Mouse (Mus musculus): ENCODE results near the gene Casp8ap2. TPM values are rescaled to one million over a fixed set of nuclear protein-coding genes. Genes with fewer than 3 reads are reported as not detected.

Gene Casp8ap2
- 1 to 10 TPM; 3.5 to 8.2 (median 5.6) TPM for total RNA-seq (2022)

DNA sequence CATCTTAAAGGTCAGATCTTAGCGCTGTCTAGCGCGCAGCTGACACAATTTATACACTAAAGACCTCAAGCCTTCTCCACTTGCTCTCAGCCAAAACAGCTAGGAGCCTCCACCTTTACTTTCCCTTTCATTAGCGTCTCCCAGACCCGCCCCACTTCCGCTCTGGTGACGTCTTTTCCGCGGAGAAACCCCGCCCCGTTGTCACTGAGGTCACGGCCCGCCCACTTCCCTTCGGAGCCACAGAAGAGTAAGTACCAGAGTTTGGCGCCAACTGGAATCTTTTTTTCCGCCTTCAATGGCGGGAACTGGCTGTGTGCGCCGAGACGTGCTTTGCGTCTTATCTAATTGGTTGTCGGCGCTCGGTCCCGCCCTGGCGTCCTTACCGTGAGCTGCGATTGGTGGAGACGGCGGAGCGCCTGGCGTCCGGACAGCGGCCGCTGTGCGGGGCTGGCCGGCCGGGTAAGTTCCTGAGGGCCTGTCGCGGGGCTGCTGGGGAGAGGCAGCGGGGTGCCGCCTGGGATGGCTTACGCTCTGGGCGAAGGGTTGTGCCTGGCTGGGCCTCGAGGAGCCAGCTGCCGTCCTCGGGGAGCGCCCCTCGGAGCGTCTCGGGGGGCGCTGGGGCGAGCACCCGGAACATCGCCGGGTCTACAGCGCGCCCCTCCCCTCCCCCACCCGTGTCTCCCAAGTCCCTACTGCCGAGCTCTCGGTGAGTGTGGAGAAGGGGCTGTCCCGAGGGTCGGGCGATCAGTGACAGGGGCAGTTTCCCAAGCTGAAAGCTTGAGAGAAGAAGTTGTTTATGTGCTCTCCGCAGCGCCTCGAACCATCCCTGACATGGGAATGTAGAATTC lies at the start of gene Casp8ap2:
TSS of gene Casp8ap2 (plus strand) at position 418 of the 848 bp plus-strand sequence.
- DNase-seq (ENCODE audit: low spot score in 2 of 2) = peak; percentile 99

DNA sequence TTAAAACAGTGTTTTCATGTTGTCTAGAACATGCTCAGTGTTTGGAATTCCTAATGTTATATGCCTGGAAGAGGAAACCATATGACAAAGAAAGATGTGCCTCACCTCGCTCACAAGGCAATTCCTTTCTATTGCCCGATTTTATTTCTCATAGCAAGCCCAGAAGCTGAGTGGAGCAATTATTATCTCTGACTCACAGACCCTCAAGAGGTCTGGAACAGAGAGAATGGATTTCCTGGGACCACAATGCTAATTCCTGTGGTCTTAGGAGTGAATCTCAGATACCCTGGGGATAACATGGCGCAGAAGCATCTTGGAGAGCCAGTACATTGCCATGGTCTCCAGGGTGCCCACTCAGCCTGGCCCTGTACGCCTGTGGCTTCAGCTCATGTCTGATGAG lies 46.2 kb upstream of the Casp8ap2 start:
- DNase-seq (ENCODE audit: low spot score in 2 of 2) = no peak

DNA sequence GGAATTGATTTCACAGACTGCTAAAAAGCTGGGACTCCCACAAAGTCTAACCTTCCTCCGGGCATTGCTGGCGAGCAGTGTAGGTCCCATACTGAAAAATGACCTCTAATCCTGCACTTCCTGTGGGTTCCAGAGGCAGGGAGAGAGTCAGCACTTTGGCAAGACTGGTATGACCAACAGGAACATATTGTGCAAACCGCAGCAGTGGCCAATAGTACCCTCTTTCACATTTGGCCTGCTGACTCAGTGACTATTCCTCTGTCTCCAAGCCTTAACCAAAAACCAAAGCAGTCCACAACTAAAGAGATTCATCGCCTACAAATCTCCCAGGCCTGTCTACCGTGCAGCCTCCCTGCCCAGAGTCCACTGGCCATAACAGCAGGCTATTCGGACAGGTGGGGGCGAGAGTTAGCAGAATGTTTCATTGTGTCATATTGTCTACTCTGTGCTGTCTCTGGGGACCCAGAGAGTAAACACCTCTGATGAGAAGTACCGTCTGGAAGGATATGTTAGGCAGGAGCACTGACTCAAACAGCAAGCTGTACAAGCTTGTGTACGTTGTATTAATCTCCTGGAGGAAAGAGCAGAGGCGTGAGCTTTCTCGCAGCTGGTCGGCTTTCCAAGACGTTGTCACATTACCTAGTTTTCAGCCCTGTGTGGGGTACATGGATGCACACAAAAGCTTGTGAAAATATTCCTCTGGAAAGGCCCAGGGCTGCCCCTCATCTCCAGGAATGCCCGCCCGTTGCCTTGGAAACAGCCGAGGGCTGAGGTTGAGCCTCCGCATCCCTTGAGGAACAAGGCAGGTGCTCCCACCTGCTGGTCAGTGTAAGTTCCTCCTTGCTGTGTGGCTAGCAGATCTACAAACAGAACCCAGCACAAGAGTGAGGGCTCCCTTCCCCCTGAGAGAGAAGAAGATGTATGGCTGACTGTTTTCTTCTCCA lies 45.0 kb upstream of the Casp8ap2 start:
- no peak for DNase-seq (ENCODE audit: low spot score in 2 of 2)

DNA sequence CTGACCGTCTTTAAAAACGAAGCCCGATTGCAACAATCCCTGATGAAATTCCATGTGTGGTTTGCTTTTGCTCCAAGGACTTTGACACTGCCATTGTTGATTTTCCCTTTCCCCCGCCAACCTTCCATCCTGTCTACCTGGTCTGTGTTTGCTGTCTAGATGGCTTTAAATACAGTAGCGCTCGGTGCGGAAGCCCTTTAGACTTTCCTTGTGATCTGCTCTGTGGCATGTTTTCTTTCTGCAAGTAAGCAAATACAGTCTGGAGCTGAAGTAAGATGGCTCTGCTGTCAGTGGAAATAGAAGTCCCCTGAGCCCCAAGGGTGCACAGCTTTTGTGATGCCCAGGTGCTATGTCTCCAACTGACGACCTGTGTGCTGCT lies 44.3 kb upstream of the Casp8ap2 start:
- DNase-seq (ENCODE audit: low spot score in 2 of 2) = no peak

DNA sequence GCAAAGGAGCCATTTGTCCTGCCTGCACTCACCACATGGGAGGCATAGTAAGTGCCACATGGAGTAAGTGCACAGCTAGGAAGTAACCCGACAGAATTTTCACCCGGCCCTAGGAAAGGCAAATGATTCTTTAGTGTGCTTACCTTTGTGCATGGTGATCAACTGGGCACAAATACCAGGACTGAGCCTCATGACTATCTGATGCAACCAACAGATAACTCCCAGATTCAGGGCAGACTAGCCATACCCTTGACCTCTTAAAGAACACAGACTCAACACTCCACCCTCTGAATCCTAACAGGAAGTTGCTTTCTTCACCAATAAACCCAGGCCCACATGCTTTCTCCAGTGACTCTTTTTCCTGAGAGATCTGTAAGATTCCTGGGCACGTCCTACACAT lies 43.8 kb upstream of the Casp8ap2 start:
- DNase-seq (ENCODE audit: low spot score in 2 of 2) = no peak

DNA sequence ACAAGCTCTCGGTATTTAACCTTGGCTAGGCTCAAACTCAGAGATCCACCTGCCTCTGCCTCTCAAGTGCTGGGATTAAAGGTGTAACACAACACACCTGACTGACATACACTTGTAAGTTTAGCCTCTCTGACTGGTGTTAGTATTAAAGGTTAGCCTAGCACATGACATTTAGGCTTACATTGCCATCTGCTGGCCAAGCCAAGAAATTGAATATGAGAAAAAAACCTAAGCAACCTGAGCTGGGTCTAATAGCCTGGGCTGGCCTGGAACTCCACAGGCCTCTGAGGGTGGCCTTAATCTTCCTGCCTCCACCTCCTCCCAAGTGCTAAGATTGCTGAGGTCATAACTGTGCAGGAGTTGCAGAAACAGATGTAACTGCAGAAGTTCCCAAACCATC lies 43.1 kb upstream of the Casp8ap2 start:
- no peak for DNase-seq (ENCODE audit: low spot score in 2 of 2)

DNA sequence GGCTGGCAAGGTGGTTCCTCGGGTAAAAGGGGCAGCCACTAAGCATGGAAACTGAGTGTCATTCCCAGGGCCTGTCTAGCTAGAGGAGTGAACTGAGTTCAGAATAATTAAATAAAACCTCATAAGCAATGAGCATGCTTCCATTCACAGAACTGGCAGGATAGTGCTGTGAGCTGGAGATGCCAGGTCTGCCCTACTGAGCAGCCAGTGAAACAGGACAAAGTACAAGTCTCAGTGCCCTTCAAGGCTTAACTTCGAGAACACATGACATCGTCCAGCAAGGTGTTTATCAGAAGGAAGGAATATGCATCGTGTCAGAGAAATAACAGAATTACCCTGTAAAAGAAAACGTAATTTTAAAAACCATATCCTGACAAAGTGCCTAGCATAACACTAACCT lies 41.7 kb upstream of the Casp8ap2 start:
- no peak for DNase-seq (ENCODE audit: low spot score in 2 of 2)

DNA sequence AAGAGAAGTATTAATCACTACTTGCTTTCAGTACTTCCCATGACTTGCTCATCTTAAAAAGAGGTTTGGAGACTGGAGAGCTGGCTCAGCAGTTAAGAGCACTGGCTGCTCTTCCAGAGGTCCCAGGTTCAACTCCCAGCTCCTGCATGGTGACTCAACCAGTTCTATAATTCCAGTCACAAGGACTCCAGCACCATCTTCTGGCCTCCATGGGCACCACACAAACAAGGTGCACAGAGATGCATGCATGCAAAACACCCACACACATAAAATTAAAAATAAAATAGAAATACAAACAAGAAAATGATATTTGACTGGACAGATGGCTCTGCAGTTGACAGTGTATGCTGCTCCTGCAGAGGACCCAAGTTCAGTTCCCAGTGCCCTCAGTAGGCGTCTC lies 40.6 kb upstream of the Casp8ap2 start:
- no peak for DNase-seq (ENCODE audit: low spot score in 2 of 2)

DNA sequence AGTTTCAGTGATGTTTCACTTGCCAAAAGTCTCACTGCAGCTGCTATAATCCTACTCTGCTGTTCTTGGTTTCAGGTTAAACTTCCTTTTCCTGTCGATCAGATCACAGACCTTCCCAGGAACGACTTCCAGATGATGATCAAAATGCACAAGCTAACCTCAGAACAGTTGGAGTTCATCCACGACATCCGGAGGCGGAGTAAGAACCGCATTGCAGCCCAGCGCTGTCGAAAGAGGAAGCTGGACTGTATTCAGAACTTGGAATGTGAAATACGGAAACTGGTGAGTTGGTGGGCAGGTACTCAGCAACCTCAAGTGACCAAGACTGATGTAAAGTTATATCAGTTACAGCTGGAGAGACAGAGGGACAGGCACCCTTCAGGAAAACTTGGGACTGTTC lies 40.1 kb upstream of the Casp8ap2 start:
- DNase-seq (ENCODE audit: low spot score in 2 of 2) = no peak

DNA sequence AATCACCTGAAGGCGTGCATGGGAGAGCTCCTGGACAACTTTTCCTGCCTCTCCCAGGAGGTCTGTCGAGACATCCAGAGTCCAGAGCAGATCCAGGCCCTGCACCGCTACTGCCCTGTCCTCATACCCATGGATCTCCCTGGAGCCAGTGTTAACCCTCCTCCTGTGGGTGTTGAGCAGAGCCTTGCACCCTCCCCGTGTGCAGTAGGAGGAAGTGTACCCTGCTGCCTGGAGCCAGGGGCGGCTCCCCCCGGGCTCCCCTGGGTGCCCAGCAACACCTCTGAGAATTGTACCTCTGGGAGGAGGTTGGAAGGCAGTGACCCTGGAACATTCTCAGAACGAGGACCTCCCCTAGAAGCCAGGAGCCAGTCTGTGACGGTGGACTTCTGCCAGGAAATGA lies 35.4 kb upstream of the Casp8ap2 start:
- DNase-seq (ENCODE audit: low spot score in 2 of 2) = no peak

DNA sequence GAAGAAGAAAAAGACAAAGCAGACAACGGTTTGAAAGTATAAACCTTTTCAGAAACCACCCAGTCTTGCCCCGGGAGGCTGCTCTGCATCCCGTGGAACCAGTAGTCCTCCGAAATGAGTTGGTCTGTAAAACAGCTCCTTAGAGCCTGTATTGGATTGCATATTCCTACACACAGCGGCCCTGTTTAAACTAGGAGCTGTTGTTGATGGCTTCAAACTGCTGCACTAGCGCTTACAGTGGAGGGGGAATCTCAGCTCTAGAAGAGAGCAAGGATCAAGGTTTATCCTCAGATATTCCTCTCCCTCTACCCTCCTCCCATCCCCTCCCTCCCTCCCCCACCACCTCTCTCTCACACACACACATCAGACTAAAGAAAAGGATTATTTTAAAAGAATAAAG lies 31.1 kb upstream of the Casp8ap2 start:
- no peak for DNase-seq (ENCODE audit: low spot score in 2 of 2)

DNA sequence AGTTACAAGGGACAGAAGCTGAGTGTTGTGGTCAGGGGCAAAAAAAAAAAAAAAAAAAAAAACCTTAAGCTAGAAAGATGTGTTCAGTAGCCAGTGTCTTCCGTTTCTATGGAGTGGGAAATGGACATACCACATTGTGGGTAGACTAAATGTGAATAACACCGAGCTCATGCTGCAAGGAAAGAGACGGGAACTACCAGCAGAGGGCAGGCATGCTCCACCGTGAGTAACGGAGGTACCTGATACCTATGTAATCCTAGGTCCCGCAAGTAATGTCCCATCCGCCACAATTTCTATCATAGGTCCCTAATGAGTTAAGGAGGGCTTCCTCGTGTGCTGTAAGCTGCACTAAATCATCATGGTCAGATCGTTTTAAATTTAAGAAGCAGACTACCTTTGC lies 28.7 kb upstream of the Casp8ap2 start:
- DNase-seq (ENCODE audit: low spot score in 2 of 2) = no peak

DNA sequence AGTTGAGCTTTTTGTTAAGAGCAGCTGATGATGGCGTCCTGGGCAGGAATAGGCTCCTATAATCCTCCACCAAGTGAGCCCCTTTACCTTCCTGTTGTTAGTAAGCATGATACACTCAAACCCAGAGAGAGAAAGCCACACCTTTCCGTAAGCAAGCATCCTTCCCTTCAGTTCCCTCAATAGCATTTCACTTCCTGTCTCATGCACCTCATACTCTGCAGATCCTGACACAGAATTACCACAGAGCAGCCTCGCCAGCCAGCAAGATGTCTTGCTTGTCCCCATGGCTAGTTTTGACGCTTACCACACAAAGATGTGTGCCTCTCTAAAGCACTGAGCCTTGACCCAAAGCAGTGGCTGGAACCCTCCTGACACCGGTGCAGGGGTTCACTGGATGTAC lies 27.7 kb upstream of the Casp8ap2 start:
- DNase-seq (ENCODE audit: low spot score in 2 of 2) = no peak

DNA sequence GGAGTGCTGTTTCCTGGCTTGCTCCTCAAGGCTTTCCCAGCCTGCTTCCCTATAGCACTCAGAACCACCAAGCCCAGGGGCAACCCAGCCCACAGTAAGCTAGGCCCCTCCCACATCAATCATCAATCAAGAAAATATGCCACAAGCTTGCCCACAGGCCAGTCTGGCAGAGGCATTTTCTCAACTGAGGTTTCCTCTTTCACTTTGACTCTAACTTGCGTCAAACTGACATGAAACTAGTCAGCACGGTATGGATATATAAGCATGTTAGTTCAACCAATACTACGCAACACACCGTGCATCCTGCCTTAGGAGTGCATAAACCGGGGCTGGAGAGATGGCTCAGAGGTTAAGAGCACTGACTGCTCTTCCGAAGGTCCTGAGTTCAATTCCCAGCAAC lies 27.0 kb upstream of the Casp8ap2 start:
- DNase-seq (ENCODE audit: low spot score in 2 of 2) = no peak

DNA sequence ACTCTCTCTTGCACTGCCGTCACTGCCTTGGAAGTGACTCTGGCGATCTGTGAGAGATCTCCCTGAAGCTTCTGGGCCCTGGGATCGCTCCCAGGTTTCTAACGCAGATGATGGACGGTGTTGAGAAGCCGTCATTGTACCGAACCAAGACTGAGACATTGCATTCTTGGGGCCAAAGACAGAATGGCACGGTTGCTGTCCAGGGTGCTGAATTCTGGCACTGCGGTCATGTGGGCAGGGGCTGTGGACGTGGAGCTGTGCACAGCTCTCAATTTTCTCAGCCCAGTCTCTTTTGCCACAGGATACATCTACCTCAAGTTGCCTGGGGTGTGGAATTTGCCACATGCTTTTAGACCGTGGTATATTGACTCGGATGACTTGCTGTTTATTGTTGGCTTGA lies 14.1 kb upstream of the Casp8ap2 start:
- no peak for DNase-seq (ENCODE audit: low spot score in 2 of 2)

DNA sequence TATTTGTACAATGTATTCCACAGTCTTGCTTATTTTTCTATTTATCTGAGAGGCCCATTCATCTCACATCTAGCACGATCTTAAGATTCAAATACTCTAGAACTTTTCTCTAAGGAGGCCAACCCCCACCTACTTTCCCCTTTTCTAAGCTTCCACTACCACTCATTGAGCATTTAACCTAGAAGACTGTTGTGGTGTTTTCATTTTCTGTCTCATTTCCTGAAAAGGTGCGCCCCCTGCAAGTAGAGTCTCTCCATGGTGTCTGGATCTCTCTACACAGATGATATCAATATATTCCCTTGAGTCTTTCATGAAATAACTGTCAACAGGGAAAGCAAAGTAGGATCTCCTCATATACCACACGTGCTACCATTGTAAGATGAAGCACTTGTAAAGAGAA lies 12.6 kb upstream of the Casp8ap2 start, which contains the start of gene Gja10:
TSS of gene Gja10 (minus strand) at position 101 of the 400 bp plus-strand sequence.
- DNase-seq (ENCODE audit: low spot score in 2 of 2) = no peak

DNA sequence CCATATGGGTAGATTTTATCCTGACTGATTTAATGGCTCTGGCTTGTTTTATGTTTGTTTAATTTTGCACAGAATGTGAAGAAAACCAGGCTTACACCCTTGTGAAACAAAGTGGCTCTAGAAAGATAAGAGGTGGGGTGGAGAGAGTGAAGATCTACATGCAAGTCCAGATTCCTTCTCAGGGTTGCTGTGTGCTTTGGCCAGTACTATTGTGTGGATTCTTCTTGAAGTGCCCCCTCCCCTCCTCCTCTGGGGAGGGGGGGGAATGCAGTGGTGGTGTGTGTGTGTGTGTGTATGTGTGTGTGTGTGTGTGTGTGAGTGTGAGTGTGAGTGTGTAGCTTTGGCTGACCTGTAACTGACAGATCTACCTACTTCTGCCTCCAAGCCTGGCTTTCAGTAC lies 6.4 kb downstream of the Casp8ap2 start:
- no peak for DNase-seq (ENCODE audit: low spot score in 2 of 2)

DNA sequence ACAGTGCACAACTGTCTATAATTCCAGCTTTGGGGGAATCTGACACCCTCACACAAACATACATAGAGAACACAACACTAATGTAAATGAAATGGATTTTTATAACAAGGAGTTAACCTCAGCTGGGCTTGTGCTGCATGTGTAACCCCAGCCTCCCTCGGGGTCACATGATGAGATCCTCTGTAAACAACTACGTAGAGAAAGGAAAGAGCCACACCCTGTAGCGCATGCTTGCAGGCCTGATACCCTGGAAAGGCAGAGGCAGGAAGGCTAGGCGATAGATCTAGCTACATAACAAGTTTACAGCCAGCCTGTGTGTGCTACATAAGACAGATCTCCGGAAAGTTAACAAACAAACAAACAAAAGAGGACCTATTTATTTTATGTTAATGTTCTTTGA lies 36.4 kb downstream of the Casp8ap2 start:
- no peak for DNase-seq (ENCODE audit: low spot score in 2 of 2)

DNA sequence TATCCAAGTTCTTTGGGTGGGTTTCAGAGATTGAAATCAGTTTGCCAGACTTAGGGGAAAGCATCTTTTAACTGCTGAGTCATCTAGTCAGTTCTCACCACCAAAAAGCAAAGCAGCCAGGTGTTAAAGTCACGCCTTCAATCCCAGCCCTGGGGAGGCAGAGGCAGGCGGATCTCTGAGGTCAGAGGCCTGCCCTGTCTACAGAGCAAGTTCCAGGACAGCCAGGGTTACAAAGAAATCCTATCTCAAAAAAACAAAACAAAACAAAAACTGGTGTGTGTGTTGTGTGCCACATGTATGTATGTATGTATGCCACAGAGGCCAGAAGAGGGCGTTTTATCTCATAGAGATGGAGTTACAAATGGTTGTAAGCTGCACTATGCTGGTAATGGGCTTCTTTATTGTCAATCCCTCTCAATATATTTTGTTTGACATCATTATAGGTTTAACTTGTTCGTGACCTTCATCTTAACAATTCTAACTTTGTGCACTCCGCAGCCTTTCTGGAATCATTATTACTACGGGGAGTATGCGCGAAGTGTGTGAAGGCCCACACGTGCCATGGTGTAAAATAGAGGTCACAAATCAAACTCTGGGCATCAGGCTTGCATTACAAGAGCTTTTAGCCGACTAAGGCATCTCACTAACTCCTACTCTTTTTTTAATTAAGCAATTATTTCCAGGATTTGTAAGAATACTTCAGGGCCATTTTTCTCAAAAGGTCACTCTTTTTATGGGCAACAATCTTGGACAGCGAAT lies 41.1 kb downstream of the Casp8ap2 start:
- no peak for DNase-seq (ENCODE audit: low spot score in 2 of 2)

DNA sequence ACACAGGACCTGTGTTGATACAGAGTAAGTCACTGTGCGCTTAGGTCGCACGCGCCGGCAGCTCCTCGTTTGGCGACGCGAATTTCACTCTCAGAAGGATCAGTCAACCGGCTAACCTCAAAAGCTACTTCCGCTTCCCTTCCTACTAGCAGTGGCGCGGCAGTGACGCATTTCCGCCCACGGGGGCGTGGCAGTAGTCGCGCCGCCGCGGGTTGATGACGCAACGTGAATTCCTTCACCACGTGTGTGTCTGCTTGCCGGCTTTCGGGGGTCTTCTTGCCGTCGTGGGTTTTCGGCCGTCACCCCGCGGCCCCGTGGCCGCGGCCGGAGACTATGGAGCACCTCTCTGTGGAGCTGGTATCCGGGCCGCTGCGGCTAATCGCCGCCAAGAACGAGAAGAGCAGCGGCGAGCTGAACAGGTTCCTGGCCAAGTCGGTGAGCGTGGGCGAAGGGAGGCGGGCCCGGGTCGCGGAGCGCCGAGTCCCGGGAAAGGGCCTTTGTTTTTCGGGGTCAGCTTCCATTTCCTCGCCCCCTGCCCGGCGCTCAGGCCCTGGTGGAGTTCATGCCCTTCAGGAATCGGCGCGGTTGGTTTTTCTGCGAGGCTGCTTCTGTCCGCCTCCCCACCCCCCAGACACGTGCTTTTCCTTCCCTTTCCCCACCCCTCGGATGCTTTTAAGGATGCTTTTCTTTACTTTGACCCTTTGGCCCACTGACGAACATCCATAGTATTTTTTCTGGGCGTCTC lies 41.8 kb downstream of the Casp8ap2 start, which contains the start of gene Mdn1:
TSS of gene Mdn1 (plus strand) at position 202 of the 745 bp plus-strand sequence.
- peak; percentile 90 to 91 for DNase-seq (ENCODE audit: low spot score in 2 of 2)

DNA sequence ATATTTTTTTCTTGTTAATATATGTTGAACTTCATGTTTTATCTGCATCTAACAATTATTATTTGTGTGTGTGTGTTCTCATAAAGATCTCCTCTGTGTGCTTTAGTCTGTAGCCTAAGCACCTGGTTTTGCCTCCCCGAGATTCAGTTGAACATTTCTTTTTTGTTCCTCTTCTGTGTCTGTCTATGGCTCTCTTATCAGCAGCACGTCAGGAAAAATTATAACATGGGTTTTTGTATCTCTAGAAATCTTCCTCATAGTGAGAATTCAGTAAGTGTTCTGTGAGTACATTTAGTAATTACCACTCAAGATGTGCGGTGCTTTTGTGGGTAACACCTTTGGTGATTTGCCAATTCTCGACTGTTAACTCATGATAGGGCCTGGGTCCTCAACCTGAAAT lies 50.6 kb downstream of the Casp8ap2 start:
- DNase-seq (ENCODE audit: low spot score in 2 of 2) = no peak
